Mouse (Mus musculus) mouse embryonic stem cell (cell line): ENCODE results near the gene Ltb4r2.
"Not testable (repeated sequence)": the region's sequence is repeated elsewhere in the genome, so short reads cannot be mapped to it uniquely, and the experiment has no call there.

Experiments
- in situ Hi-C, 2 experiments: fragments of 300-500 bp; cut with MboI; formaldehyde crosslinking; loops; 1 replicate in 1 of 2; 3 replicates in 1 of 2; pipeline ENCODE4 v1.14.3; 2019 to 2020; ENCODE audit warnings: low sequenced_read_pairs in 2 of 2, low pct_unique_long_range_greater_than_20kb in 1 of 2, mixed read lengths in 1 of 2; ENCODE audit not compliant: unreplicated experiment in 1 of 2

Gene Ltb4r2

DNA sequence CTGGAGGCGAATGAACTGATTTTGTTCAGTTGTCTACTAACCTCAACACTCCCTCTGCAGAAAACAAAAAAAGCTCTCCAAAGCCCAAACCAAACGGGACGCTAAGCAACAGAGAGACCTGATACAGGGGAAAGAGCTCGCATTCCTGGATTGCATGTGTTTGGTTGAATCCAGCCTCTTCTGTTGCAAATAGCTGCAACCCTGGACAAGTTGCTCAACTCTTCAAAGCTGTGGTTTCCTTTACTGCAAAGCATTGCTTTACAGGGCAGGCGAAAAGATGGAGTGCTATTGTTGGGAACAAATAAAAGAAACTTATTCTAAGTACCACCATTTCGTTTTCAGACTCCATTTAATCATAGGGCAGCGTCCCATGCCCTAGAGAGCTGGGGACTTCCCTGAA lies 26.4 kb upstream of the Ltb4r2 start:
- in situ Hi-C loops: no loop called here

DNA sequence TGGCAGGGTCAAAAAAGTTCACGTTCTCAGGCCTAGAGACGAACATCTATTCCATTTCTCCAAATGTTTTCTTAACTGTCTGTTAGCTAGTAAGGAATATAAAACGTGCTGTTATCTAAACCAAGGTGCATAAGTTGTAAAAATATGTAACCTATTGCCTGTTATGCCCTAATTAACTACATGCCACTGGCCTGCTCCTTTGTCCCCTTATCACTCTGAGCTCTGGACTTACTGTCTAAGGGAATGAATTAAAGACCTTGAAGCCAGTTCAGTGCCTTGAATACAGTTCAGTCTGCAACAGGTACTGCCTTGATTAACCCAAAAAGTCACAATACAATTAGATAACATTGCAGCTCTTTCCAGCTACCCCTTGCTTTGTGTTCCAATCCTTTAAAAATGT lies 25.9 kb upstream of the Ltb4r2 start:
- in situ Hi-C loops: no loop called here

DNA sequence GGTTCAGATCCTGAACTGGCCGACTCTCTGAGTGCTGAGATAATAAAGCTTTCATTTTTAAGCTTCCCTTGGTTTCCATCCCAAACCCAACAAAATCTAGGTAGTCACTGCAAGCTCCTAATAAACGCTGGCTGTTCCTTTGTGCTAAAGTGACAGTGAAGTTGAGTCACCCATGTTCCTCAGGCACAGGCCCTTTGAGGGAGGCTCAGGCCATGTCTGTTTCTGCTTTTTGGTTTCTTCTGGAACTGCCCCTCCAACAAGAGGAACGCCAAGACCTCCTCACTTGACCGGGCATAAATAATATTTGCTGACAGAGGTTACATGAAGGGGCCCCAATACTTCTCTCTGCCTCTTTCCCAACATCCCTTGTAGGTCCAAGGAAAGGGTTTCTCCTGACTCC lies 25.5 kb upstream of the Ltb4r2 start:
- in situ Hi-C loops: no loop called here

DNA sequence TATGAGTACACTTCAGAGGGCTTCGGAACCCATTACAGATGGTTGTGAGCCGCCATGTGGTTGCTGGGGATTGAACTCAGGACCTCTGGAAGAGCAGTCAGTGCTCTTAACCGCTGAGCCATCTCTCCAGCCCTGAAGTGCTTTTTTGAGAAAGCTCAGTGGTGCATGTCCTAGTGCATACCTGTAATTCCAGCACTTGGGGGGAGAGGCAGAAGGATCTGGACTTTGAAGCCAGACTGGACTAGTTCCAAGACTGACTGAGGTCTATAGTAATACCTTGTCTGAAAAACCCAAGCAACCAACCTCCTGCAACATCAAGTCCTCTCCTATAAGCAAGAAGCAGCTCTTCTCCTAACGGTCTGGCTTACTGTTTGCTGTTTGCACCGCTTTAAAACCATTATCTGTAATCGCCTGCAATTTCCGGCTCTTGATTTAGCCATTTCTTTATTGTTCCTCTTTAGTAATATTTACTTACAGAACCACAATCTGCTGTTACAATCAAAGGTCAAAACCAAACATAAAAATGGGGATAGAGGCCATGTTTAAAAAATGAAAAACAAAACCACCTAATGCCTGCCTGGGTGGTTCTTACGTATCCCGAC lies 24.0 kb upstream of the Ltb4r2 start:
- in situ Hi-C loops: no loop called here

DNA sequence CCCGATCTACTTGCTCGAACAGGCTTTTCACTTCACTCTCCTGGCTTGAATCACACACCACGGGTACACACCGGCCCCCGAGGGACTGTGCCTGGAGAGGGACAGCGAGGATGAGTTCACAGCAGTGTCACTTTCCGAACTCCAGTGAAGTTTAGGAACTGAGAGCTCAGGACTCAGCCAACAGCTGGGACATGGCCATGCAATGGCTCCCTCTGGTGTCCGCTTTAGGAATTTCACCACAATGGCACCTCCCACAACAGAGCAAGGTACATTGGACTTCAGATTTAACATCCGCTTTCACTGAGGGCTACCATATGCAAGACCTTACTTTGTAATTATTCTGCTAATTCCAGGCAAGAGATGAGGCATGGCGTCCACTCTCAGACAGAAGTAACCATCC lies 17.5 kb upstream of the Ltb4r2 start:
- in situ Hi-C loops: loop anchor here (5.0 kb wide), 1 partner anchor 61 kb away; the partner anchor contains the start of gene Tinf2 (in 2 of the 2)

DNA sequence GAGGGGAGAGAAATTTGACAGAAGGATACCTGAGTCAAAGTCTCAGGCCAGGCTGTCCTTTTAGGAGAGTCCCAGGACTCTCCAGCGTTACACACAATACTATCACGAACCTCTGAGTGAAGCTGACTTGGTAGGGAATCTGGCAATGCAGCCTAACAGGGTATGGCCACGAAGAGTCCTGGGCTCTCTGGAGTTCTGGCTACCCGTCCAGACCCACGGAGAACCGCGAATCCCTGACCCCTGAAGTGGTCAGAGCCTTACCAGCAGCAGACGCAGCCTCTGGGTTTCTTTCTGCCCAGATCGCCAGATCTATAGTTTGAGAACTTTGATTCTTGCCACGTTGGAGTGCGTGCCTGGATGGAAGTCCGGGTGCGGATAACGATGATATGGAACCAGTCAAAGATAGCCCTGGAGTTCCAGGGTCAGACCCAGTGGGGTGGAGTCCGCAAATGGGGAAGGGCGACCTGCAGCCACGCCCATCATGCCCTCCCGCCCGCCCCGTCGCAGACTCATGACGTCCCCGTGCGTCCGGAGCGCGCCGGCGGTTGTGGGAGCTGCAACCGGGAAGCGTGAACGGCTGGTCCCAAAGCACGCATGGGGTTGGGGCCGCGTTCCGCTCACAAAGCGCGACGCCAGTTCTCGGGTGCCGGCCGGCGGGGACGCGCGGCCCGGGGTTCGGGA lies 15.9 kb upstream of the Ltb4r2 start, which contains the start of the genes Dhrs1 and Nop9:
Dhrs1 (minus strand) TSS at position 511 of the 681 bp plus-strand sequence.
Nop9 (plus strand) TSS at position 514 of the 681 bp plus-strand sequence.
- in situ Hi-C loops: no loop called here

DNA sequence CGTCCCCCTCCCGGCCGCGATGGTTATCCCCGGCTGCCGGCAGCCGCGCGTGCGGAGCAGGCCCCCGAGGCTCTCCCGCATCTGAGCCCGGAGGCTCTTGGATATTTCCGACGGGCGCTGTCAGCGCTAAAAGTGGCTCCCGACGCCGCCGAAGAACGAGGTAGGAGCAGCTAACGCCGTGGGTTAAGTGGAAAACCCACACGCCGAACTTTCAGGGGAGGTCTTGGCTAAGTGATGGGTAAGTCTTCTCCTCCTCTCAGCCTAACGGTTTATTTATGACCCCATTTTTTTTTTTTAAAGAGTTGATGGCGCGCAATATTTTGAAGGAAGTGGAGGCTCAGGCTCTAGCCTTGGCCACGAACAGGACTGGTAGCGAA lies 15.4 kb upstream of the Ltb4r2 start:
- in situ Hi-C loops: no loop called here

DNA sequence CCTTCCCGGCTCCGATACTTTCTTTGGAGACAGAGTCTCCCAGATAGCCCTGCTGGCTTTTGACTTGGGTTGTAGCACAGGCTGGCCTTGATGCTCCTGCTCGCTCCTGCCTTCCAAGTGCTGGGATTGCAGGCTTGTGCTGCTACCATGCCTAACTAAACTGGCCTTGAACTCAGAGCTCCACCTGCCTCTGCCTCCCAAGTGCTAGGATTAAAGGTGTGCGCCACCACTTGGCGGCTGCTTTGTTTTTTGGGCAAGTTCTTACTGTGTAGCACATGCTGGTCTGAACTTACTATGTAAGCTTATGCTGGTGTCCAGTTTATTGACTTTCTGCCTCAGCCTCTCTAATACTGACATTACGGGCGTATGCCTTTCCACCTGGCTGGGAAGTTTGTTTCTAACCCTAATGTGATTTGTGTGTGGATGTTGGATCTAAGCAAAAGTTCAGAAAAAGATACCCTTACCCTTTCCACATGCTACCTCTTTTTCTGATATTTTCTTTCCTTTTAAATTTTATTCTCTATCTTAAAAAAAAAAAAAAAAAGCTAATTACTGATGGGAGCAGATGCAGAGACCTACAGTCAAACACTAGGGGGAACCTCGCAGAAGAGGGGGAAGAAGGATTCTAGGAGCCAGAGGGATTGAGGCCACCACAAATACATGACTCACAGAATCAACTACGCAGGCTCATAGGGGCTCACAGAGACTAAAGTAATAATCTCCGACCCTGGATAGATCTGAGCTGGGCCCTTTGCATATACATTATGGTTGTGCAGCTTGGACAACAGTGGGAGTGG lies 14.0 kb upstream of the Ltb4r2 start:
- in situ Hi-C loops: no loop called here

DNA sequence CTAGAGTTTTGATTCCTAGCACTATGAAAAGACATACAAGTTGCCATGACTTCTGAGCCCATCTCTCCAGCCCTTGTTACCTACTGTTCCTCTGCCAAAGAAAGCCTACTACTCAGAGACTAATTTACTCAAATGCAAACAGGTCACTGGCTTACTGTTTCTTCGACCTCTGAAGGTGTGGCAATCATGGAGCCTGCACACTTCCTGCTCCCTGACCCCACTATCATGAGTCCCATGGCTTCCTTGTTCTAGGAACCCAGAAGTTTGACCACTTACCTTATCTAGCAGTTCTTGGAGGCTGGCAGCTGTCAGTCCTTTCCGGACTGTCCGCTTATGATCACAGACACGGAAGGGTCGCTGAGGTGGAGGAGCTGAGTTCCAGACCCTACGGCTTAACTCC lies 3.7 kb upstream of the Ltb4r2 start:
- in situ Hi-C loops: no loop called here

DNA sequence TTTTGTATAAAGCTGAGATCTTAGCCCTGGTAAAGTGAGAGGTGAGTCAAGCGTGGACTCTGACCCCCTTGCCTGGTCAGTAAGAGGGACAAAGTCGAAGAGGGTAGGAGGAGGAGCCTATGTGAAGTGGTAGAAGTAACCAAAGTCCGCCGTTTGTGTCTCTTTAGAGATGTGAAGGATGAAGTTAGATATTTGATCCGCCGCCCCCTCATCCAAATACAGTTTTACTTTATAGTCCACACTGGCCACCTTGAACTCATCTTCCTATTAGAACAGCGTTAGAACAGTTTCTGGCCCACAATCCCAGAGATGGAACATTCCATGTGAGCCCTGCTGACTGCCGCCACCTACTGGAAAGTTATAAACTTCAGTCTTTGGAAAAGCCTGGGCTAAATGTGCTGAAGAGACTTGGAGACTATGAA lies 2.9 kb upstream of the Ltb4r2 start, which contains the start of gene Cideb:
Cideb (minus strand) TSS at position 96 of the 422 bp plus-strand sequence.
- in situ Hi-C loops: no loop called here

DNA sequence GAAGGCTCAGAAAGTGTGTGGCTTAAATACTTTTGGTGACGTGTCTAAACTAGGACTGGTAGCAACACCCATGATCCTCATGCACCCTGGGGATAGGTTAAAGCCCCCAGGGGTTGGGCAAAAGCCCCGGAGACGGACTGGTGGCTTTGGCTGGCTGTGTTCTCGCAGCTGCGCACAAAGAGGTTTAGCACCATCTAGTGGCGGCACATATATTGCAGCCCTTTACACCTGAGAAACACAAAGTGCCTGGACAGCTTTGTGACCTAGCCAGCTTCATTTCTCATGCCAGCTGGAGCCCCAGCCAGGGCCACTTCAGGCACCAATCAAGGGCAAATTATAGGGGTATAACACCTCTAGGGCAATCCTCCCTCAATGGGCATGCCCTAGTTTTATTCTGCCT lies 1.1 kb upstream of the Ltb4r2 start:
- in situ Hi-C loops: not testable (repeated sequence)

DNA sequence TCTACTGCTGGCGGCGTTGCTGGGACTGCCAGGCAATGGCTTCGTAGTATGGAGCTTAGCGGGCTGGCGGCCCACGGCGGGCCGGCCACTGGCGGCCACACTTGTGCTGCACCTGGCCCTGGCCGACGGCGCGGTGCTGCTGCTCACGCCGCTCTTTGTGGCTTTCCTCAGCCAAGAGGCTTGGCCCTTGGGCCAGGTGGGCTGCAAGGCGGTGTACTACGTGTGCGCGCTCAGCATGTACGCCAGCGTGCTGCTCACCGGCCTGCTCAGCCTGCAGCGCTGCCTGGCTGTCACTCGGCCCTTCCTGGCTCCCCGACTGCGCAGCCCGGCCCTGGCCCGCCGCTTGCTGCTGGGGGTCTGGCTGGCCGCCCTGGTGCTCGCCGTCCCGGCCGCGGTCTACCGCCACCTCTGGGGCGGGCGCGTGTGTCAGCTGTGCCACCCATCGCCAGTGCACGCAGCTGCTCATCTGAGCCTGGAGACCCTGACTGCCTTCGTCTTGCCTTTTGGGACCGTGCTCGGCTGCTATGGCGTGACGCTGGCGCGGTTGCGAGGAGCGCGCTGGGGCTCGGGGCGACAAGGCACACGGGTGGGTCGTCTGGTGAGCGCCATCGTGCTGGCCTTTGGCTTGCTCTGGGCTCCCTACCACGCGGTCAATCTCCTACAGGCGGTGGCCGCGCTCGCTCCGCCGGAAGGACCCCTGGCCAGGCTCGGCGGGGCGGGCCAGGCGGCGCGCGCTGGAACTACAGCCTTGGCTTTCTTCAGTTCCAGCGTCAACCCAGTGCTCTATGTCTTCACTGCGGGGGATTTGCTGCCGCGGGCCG lies 983 bp downstream of the Ltb4r2 start:
- in situ Hi-C loops: no loop called here

DNA sequence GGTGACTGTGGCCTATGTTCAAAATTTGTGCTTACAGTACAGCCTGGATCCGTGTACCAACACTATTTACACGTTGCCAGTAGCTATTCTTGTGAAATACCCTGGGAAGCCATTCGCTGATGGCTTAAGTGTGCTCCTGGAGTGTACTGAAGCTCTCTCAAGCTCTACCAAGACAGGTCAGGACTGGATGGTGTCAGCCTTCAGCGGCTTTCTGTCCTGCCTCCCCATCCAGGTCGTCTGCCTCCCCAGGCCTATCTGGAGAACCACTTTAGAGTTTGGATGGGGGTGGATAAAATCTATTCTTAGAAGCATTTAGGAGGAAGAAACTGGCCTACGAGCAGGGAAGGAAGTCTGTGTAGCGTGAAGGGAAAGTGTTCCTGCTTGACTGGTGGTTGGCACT lies 1.9 kb downstream of the Ltb4r2 start:
- in situ Hi-C loops: no loop called here

DNA sequence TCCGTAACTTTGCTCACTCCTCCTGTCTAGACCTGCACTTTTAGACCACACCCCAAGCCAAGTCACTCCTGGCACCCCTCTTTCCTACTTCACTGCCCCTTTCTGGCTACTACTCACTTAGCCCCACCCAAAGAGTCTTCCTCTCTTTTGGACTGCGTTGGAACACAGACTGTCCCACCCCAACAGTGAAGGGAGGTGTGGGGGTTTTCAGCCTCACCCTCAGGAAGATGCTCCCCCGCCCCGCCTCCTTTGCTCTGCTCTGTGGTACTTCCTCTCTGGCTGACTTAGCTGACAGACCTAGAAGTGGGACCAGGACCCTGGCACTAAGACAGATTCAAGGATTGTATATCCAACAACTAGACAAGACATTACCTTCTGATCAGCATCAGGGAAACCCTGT lies 4.5 kb downstream of the Ltb4r2 start, which contains the start of gene Ltb4r1:
Ltb4r1 (plus strand) TSS at position 267 of the 400 bp plus-strand sequence.
- in situ Hi-C loops: no loop called here

DNA sequence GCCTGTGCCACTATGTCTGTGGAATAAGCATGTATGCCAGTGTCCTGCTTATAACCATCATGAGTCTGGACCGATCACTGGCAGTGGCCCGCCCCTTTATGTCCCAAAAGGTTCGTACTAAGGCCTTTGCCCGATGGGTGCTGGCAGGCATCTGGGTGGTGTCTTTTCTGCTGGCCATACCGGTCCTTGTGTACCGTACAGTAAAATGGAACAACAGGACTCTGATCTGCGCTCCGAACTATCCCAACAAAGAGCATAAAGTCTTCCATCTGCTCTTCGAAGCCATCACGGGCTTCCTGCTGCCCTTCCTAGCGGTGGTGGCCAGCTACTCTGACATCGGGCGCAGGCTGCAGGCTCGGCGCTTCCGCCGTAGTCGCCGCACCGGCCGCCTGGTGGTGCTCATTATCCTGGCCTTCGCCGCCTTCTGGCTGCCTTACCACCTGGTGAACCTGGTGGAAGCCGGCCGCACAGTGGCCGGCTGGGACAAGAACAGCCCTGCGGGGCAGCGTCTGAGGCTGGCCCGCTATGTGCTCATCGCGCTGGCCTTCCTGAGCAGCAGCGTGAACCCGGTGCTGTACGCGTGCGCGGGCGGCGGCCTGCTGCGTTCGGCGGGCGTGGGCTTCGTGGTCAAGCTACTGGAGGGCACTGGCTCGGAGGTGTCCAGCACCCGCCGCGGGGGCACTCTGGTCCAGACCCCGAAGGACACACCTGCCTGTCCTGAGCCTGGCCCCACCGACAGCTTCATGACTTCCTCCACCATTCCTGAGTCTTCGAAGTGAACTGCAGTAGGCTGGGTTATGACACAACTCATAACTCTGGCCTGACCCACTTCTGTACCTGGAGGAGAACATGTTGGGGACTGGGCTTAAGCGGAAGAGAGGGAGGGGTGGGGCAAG lies 6.5 kb downstream of the Ltb4r2 start:
- in situ Hi-C loops: no loop called here

DNA sequence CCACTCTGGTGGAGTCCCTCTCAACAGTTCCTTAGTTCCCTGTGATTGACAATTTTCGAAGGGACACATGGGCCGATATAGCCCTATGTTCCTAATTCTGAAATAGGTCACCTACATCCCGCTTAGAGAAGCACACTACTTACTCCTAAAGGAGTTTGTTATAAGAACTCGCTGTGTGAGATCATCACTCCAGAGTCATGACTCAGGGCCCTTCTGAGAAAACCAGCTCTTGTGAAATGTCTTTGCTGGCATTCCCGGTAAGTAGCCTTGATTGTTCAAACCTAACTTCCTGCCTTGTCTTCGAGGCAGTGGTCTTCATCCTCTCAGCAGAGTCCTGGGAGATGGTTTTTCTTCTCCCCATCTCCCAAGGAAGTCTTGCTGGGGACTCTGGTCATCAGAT lies 7.3 kb downstream of the Ltb4r2 start:
- in situ Hi-C loops: no loop called here

DNA sequence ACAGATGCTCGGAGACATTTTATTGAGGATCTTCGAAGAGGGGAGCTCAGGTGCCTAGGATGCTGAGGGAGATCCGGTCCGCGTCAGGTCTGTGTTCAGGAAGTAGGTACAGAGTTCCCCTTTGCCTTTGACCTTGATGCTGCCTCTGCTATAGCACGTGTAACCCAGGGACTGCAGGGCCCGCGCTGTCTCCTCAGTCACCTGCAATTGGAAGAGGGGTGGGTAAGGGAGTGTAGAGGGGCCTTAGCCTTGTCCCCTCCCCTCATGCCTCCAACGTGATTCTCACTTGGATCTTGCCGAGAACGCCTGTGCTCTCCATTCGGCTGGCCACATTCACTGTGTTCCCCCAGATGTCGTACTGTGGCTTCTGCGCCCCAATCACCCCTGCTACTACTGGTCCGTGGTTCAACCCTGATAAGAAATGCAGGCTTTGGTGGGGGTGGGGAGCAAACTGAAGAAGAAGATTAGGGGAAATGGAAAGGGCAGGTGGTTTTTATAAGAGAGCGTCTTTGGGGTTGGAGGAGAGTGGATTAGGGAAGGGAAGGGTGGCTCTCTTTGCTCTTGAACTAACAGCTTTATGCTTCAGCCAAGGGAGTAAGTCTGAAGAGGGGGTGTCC lies 8.0 kb downstream of the Ltb4r2 start:
- in situ Hi-C loops: no loop called here
